Mouse (Mus musculus) fibroblast of lung, adult 2 months (primary cell): ENCODE measurements around the gene Crtap.

Experiments
- DNase-seq: peaks from one replicate; pipeline ENCODE4 v3.0.0-alpha.2; 2011; ENCODE audit warnings: low read depth

Gene Crtap

DNA sequence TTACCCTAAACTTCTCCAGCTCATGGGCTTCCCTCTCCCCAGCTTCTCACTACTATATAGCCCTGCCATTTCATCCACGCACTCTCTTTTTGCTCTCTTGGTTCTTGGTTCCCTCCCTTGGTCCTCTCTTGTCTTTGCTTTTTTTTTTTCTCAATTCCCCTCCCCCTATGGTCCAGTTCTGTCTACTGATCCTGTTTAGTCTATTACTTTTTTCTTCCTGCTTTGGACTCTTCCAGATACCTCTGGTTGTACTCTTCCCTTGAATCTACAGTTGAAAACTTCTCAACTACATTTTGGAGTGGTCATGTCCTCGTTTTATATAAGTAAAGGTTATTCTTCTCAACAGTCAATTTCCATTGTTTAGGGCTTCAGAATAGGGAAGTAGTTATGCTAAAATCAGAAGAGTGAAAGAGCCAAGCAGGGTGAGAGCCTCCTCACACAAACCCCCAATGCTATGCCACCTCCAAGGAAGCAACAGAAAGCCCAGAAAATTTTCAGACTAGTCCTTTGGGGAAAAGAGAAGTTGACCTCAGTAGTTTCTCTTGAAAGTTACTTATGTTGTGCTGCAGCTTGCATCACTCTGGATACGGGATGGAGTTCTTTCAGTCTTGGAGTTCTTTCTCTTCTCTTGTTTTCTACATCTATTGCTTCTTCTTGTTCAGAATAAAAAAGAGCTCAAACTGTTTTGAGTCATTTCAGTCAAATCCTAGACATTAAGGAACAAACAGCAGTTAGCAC, 64.3 kb downstream of the Crtap start:
- DNase-seq, result no peak
